Mouse (Mus musculus): ENCODE data around the gene Ceacam1. TPM values are rescaled to one million over a fixed set of nuclear protein-coding genes. Genes with fewer than 3 reads are reported as not detected.

Ceacam1 gene
- total RNA-seq (2023), result 100 to 1,000 TPM; 245 to 270 TPM

DNA sequence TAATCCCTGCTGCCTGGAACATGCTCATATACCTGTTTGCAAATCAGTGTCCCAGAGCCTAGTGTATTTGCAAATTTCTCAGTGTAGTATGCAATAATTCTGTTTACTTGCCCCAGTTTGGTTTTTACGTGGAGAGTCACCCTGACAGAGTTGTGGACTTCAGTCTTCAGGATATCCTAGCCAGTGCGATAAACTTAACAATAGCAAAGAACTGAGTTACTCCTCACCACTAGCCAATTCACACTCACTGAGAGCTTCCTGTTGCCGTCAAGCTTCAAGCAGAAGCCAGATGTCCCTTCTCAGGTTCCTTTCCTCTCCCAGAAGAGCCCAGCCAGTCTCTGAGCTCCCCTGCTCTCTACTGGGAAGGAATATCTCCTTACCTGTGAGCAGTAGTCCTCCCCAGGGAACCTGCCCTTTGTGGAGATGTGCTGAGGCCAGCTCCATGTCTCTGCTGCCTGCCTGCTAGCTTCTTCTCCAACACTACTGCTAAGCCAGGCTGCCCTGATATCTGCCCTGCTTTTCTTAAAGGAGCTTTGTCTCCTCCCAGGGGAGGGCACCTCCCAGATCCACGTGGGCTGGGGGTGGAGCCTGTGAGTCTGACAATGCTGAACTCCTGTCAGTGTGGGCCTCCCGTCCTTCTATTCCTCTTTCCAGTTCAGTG is at the start of gene Ceacam1:
Ceacam1 (minus strand) TSS at position 513 of the 661 bp plus-strand sequence.

DNA sequence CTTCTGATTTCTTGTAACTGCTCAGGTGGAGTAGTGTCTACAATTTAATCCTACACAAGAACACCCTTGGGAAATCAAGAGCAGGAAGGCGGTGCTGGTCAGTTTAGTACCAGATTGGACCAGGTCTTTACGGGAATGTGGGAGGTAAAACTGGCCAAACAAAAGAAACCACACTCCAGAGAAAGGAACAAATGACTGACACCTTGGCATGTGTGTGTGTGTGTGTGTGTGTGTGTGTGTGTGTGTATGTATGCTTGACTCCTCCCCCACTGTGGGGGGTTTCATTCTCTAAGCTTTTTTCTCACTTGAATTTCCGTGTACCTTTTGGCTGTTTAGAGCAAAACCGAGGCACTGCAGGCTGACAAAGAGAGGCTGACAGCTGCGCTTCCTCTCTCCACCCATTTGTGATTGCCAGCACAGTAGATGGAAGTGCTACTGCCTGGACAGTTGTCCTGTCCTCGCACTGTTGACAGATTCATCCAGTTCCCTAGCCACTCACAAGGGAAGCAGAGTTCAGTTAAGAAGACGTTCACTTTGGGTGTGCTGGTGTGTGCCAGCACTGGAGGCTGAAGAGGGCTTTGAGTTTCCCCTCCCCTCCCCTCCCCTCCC is 64.5 kb downstream of the Ceacam1 start, which contains the start of gene Cxcl17:
Cxcl17 (minus strand) TSS at position 54 of the 609 bp plus-strand sequence.

Other genes with a start within 250 kb of the Ceacam1 start
- 10 to 100 TPM; 84.5 to 86.1 TPM for gene Gsk3a, start 239.8 kb downstream of the Ceacam1 start, total RNA-seq (2023)
- gene Erf, start 226.8 kb downstream of the Ceacam1 start, total RNA-seq (2023), result 10 to 100 TPM; 10.1 to 12.8 TPM
- 100 to 1,000 TPM; 185 to 219 TPM for gene Cic, start 209.9 kb downstream of the Ceacam1 start, total RNA-seq (2023)
- 10 to 100 TPM in 1 of 2 experiments, 1 to 10 TPM in 1; 8.1 to 12.4 TPM for gene Pafah1b3, start 179.6 kb downstream of the Ceacam1 start, total RNA-seq (2023)
- gene Prr19, start 176.2 kb downstream of the Ceacam1 start, total RNA-seq (2023), result not detected
- gene Tmem145, start 171.5 kb downstream of the Ceacam1 start, total RNA-seq (2023), result not detected
- gene Megf8, start 160.4 kb downstream of the Ceacam1 start, total RNA-seq (2023), result 1 to 10 TPM; 2.3 to 3.3 TPM
- not detected for gene Cnfn, start 107.9 kb downstream of the Ceacam1 start, total RNA-seq (2023)
- gene Lipe, start 78.9 kb downstream of the Ceacam1 start, total RNA-seq (2023), result 10 to 100 TPM; 39.6 to 45.4 TPM
- not detected for gene Cxcl17, start 64.7 kb downstream of the Ceacam1 start, total RNA-seq (2023)
- 10 to 100 TPM; 33.5 to 35.1 TPM for gene Ceacam2, start 62.3 kb upstream of the Ceacam1 start, total RNA-seq (2023)
- gene Erich4, start 138.3 kb upstream of the Ceacam1 start, total RNA-seq (2023), result not detected
- 10 to 100 TPM; 21.2 to 25.3 TPM for gene Dmac2, start 141.8 kb upstream of the Ceacam1 start, total RNA-seq (2023)
- 10 to 100 TPM; 16.3 to 24.1 TPM for gene B3gnt8, start 149.1 kb upstream of the Ceacam1 start, total RNA-seq (2023)
- 10 to 100 TPM; 41.4 to 49.7 TPM for gene Bckdha, start 181.4 kb upstream of the Ceacam1 start, total RNA-seq (2023)
- gene Exosc5, start 181.6 kb upstream of the Ceacam1 start, total RNA-seq (2023), result 10 to 100 TPM; 27.7 to 34.1 TPM
- under 1 TPM in 1 of 2 experiments, not detected in 1; 0.42 TPM for gene Tmem91, start 197.6 kb upstream of the Ceacam1 start, total RNA-seq (2023)
- gene B9d2, start 203.2 kb upstream of the Ceacam1 start, total RNA-seq (2023), result 10 to 100 TPM; 26.2 to 28.7 TPM
- 100 to 1,000 TPM; 166 to 200 TPM for gene Tgfb1, start 209.4 kb upstream of the Ceacam1 start, total RNA-seq (2023)
- 10 to 100 TPM; 66.4 to 74.4 TPM for gene Ccdc97, start 241.5 kb upstream of the Ceacam1 start, total RNA-seq (2023)

Measured in neutrophil, adult 59 days (primary cell).